Mouse (Mus musculus) cerebellum, adult 2 months (tissue): ENCODE data around the gene Nlrp3.

Experiments
- CTCF ChIP-seq: fragments of 200-500 bp; IDR thresholded peaks from 2 replicates; pipeline ENCODE4 v1.5.1; 2011; ENCODE audit warnings: low read depth, mild to moderate bottlenecking, control low read depth, low read length, moderate library complexity, borderline replicate concordance; ENCODE audit not compliant: insufficient read depth
- POLR2A ChIP-seq: fragments of 200-500 bp; IDR thresholded peaks from 2 replicates; pipeline ENCODE4 v1.6.1; 2011; ENCODE audit warnings: low read length, control low read depth, borderline replicate concordance; ENCODE audit not compliant: insufficient read depth

DNA sequence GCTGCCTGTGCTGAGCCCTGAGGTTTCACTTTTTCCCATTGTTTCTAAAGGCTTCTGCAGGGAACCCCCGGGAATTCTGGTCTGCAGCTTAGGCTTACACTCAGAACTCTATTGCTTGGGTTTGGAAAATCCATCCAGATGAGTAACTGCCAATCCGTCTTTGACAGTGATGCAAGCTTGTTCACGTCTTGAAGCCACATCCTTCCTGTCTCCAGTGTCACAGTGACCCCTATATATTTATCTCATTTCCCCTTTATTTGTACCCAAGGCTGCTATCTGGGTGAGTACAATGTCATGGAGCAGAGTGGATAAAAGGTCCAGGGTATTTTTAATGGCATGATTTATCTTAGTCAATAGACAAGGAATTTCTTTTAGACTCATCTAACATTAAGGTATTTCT, at the start of gene Nlrp3:
- TF ChIP-seq CTCF, result no peak
- TF ChIP-seq POLR2A, result no peak
